Mouse (Mus musculus): Measurements from ENCODE around the gene Elmsan1. TPM values are rescaled to one million over a fixed set of nuclear protein-coding genes. Genes with fewer than 3 reads are reported as not detected.
A peak's percentile ranks its signal among the peaks of the same experiment; 100 is the strongest.
"Not testable (repeated sequence)": the region's sequence is repeated elsewhere in the genome, so short reads cannot be mapped to it uniquely, and the experiment has no call there.

The Elmsan1 gene
- 10 to 100 TPM; 22.0 to 23.3 TPM for total RNA-seq (2021)
- long read RNA-seq, experiment 1, partial matches to known transcripts: 2 of 6 reads
- long read RNA-seq, experiment 1, other reads (novel, unspliced or antisense): 4 of 6 reads
- long read RNA-seq, experiment 2, full-length matches to known transcripts: 2 of 5 reads
- long read RNA-seq, experiment 2, partial matches to known transcripts: 1 of 5 reads
- long read RNA-seq, experiment 2, other reads (novel, unspliced or antisense): 2 of 5 reads

- peak; percentile 69 to 85 for DNase-seq (ENCODE audit: low spot score in 2 of 2)
Observed at GRCm38 (mm10) chr12:84218289-84219120, at the start of gene Elmsan1. Gene Elmsan1, minus strand, starts transcription at chr12:84218881.

- no peak for DNase-seq (ENCODE audit: low spot score in 2 of 2)
Observed at GRCm38 (mm10) chr12:84267264-84267663, 48.6 kb upstream of the Elmsan1 start.

- no peak for DNase-seq (ENCODE audit: low spot score in 2 of 2)
Observed at GRCm38 (mm10) chr12:84260363-84260762, 41.7 kb upstream of the Elmsan1 start.

- no peak for DNase-seq (ENCODE audit: low spot score in 2 of 2)
Observed at GRCm38 (mm10) chr12:84254886-84255285, 36.2 kb upstream of the Elmsan1 start.

- no peak for DNase-seq (ENCODE audit: low spot score in 2 of 2)
Observed at GRCm38 (mm10) chr12:84252811-84253210, 34.1 kb upstream of the Elmsan1 start.

- peak; percentile 50 to 70 for DNase-seq (ENCODE audit: low spot score in 2 of 2)
Observed at GRCm38 (mm10) chr12:84249217-84249616, 30.5 kb upstream of the Elmsan1 start.

- no peak for DNase-seq (ENCODE audit: low spot score in 2 of 2)
Observed at GRCm38 (mm10) chr12:84245683-84246082, 27.0 kb upstream of the Elmsan1 start.

- DNase-seq (ENCODE audit: low spot score in 2 of 2): no peak
Observed at GRCm38 (mm10) chr12:84243076-84243770, 24.5 kb upstream of the Elmsan1 start.

GRCm38 (mm10) chr12:84237036-84237435 is 18.4 kb upstream of the Elmsan1 start:
- DNase-seq (ENCODE audit: low spot score in 2 of 2): not testable (repeated sequence)

GRCm38 (mm10) chr12:84235981-84236752 is 17.5 kb upstream of the Elmsan1 start:
- no peak for DNase-seq (ENCODE audit: low spot score in 2 of 2)

- no peak for DNase-seq (ENCODE audit: low spot score in 2 of 2)
Observed at GRCm38 (mm10) chr12:84235577-84235976, 16.9 kb upstream of the Elmsan1 start.

GRCm38 (mm10) chr12:84233488-84234100 is 14.9 kb upstream of the Elmsan1 start:
- no peak for DNase-seq (ENCODE audit: low spot score in 2 of 2)

- DNase-seq (ENCODE audit: low spot score in 2 of 2): no peak
Observed at GRCm38 (mm10) chr12:84226117-84226840, 7.6 kb upstream of the Elmsan1 start.

GRCm38 (mm10) chr12:84222405-84222961 is 3.8 kb upstream of the Elmsan1 start:
- peak in 1 of 2 experiments; percentile 59 for DNase-seq (ENCODE audit: low spot score in 2 of 2)

- DNase-seq (ENCODE audit: low spot score in 2 of 2): no peak
Observed at GRCm38 (mm10) chr12:84220951-84221891, 2.5 kb upstream of the Elmsan1 start.

GRCm38 (mm10) chr12:84220515-84220914 is 1.8 kb upstream of the Elmsan1 start:
- no peak for DNase-seq (ENCODE audit: low spot score in 2 of 2)

GRCm38 (mm10) chr12:84219121-84219561 is 460 bp upstream of the Elmsan1 start:
- DNase-seq (ENCODE audit: low spot score in 2 of 2): no peak

- peak in 1 of 2 experiments; percentile 41 for DNase-seq (ENCODE audit: low spot score in 2 of 2)
Observed at GRCm38 (mm10) chr12:84217508-84218131, 1.1 kb downstream of the Elmsan1 start.
